Mouse (Mus musculus) forebrain, embryonic 14.5 days (tissue): ENCODE data around the gene Megf8. TPM values are rescaled to one million over a fixed set of nuclear protein-coding genes. Genes with fewer than 3 reads are reported as not detected.
A peak's percentile ranks its signal among the peaks of the same experiment; 100 is the strongest.

Experiments
- ATAC-seq: fragments of 200-750 bp; cut with Nextera tagmentation; 2 replicates; pipeline ENCODE4 v1.8.0; 2017; ENCODE audit warnings: mild to moderate bottlenecking, moderate library complexity
- DNase-seq: peaks from one replicate; pipeline ENCODE4 v3.0.0-alpha.2; 2015; ENCODE audit warnings: low spot score
- H3K27ac ChIP-seq: fragments of 300-500 bp; sonication (generic); 2 replicates; pipeline ENCODE4 v1.5.1; 2014; ENCODE audit warnings: low read depth, mild to moderate bottlenecking, control low read depth, low read length, moderate library complexity
- H3K27me3 ChIP-seq: fragments of 300-500 bp; sonication (generic); replicated peaks from 2 replicates; pipeline ENCODE4 v1.6.1; 2014; ENCODE audit warnings: low read length, control low read depth, mixed read lengths; ENCODE audit not compliant: control insufficient read depth, insufficient read depth
- H3K36me3 ChIP-seq: fragments of 300-500 bp; sonication (generic); 2 replicates; pipeline ENCODE4 v1.6.1; 2014; ENCODE audit warnings: low read length, control low read depth; ENCODE audit not compliant: control insufficient read depth, insufficient read depth
- H3K4me1 ChIP-seq: fragments of 300-500 bp; sonication (generic); 2 replicates; pipeline ENCODE4 v1.6.1; 2014; ENCODE audit warnings: antibody characterized with exemption, low read length, control low read depth; ENCODE audit not compliant: control insufficient read depth, insufficient read depth
- H3K4me2 ChIP-seq: fragments of 300-500 bp; sonication (generic); 2 replicates; pipeline ENCODE4 v1.6.1; 2014; ENCODE audit warnings: mild to moderate bottlenecking, control low read depth, low read length
- H3K4me3 ChIP-seq: fragments of 300-500 bp; sonication (generic); 2 replicates; pipeline ENCODE4 v1.5.1; 2014; ENCODE audit warnings: low read depth, low read length, control low read depth
- H3K9ac ChIP-seq: fragments of 300-500 bp; sonication (generic); 2 replicates; pipeline ENCODE4 v1.6.1; 2014; ENCODE audit warnings: mild to moderate bottlenecking, low read length, control low read depth, moderate library complexity
- H3K9me3 ChIP-seq: fragments of 300-500 bp; sonication (generic); replicated peaks from 2 replicates; pipeline ENCODE4 v1.6.1; 2016; ENCODE audit warnings: low read length, control low read depth, mixed read lengths; ENCODE audit not compliant: control insufficient read depth
- WGBS: fragments of 180-500 bp; shearing (Covaris S2); extraction: QIAGEN DNeasy Blood & Tissue Kit; methylation state at CpG from one replicate; pipeline ENCODE4 v1.1.7; 2014; 5-methylcytosine and 5-hydroxymethylcytosine counted together
- polyA plus RNA-seq: library from polyadenylated mRNA; unstranded; fragments of >200 nt; fragmentation: Nextera tagmentation; extraction: Ambion mirVana; gene quantifications from 2 replicates; pipeline ENCODE4 v1.2.1, GENCODE M21; 2014

Gene Megf8
- polyA plus RNA-seq, 1 experiment from 2014 or later, result 13.3 TPM

DNA sequence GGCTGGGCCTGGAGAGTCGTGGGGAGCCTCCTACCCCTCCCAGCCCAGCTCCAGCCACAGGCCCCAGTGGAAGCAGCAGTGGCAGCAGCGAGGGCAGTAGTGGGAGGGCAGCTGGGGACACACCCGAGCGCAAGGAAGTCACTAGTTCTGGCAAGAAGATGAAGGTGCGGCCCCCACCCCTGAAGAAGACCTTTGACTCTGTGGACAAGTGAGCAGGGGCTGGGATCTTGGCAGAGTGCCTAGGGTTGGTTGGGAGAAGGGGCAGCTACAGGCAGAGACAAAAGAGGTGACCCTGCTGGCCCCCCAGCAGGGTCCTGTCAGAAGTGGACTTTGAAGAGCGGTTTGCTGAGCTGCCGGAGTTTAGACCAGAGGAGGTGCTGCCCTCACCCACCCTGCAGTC, 24.9 kb upstream of the Megf8 start:
- peaks cover 91% of the 10 kb centered on the region for H3K36me3 ChIP-seq
- peaks cover 11% of the 10 kb centered on the region; the same call in 1 of the 2 replicates for H3K4me1 ChIP-seq
- H3K4me3 ChIP-seq, result no peak overlapping the region
- H3K9ac ChIP-seq, result no peak overlapping the region
- 67% methylated on average over 7 of the region's 7 CpGs for WGBS
- H3K27ac ChIP-seq, result no peak overlapping the region
- no peak overlapping the region for H3K4me2 ChIP-seq
- no peak for ATAC-seq
- H3K27me3 ChIP-seq, result no peaks in the 10 kb centered on the region
- DNase-seq, result no peak
- H3K9me3 ChIP-seq, result no peaks in the 10 kb centered on the region

DNA sequence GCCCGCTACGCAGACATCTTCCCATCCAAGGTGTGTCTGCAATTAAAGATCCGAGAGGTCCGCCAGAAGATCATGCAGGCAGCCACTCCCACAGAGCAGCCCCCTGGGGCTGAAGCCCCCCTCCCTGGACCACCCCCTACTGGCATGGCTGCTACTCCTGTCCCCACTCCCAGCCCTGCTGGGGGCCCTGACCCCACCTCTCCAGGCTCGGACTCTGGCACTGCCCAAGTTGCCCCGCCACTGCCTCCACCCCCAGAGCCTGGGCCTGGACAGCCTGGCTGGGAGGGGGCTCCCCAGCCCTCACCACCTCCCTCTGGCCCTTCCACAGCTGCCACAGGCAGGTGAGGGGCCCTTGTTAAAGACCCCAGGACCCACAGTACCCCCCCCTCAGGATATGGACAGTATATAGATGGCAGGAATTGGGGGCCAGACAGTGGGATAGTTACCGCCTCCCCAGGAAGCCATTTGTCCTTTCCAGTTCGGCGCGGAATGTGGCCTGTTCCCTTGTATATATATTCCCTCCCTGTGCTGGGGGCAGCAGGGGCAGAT, 23.7 kb upstream of the Megf8 start:
- peaks cover 79% of the 10 kb centered on the region for H3K36me3 ChIP-seq
- no peak overlapping the region for H3K9ac ChIP-seq
- no peak overlapping the region for H3K27ac ChIP-seq
- H3K4me3 ChIP-seq, result no peak overlapping the region
- DNase-seq (no peak), ATAC-seq (no peak)
- peaks cover 11% of the 10 kb centered on the region; the same call in 1 of the 2 replicates for H3K4me1 ChIP-seq
- no peaks in the 10 kb centered on the region for H3K27me3 ChIP-seq
- H3K4me2 ChIP-seq, result no peak overlapping the region
- WGBS, result 83% methylated on average over 10 of the region's 10 CpGs
- H3K9me3 ChIP-seq, result no peaks in the 10 kb centered on the region

DNA sequence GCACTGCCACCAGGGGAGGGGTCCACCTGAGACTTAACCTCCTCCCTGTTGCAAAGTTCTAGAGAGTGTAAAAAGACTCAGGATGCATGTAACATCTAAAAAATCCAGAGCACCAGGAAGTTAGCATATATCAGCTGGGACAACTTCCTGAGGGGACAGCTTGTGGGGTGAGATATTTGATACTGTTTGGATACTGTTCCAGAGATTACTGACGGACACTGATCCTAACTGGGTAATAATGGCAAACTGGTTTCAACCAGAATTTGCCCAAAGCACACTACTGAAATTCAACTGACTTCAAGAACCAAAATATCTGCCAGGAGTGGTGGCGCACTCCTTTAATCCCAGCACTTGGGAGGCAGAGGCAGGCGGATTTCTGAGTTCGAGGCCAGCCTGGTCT, 22.5 kb upstream of the Megf8 start:
- ATAC-seq (no peak), DNase-seq (no peak)
- H3K4me2 ChIP-seq, result no peak overlapping the region
- no peak overlapping the region for H3K27ac ChIP-seq
- peaks cover 67% of the 10 kb centered on the region for H3K36me3 ChIP-seq
- H3K27me3 ChIP-seq, result no peaks in the 10 kb centered on the region
- H3K9me3 ChIP-seq, result no peaks in the 10 kb centered on the region
- peaks cover 11% of the 10 kb centered on the region; the same call in 1 of the 2 replicates for H3K4me1 ChIP-seq
- no peak overlapping the region for H3K4me3 ChIP-seq
- WGBS, result 91% methylated on average over 4 of the region's 4 CpGs
- no peak overlapping the region for H3K9ac ChIP-seq

DNA sequence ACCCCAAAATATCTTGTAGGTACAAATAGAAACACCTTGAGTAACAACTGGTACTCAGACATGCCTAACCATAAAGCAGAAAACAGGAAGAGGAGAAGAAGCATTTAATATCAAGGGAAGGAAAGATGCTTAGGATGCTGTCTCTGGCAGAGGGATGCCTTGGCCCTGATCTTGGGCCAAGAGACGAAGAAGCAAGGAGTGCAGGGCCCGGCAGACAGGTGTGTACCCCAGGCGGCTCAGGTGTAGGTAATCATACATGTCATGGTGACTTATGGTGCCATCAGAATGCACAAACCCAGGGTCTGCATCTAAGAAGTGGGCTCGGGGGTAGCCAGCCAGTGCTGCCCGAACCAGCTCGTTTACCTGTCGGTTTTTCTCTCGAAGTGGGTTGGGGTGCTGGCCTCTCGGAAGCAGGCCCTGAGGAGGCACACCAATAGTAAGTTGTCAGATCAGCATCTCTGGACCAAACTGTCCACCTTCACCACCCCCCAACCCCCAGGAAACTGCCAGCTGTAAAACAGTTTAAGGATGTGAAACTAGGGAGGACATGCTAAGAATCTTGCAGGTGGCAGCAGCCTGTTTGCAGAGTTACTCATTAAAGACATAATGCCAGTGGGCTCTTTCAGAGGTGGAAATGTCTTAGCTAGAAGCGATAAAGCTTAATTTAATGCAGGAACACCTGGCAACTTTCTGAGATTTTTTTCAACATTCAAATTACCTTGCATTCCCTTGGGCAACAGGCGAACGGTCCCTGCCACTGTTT, 21.8 kb upstream of the Megf8 start:
- Histone ChIP-seq H3K27ac (no peak overlapping the region), H3K36me3 (peaks cover 61% of the 10 kb centered on the region), H3K9me3 (no peaks in the 10 kb centered on the region), H3K27me3 (no peaks in the 10 kb centered on the region), H3K4me3 (no peak overlapping the region), H3K4me2 (no peak overlapping the region), H3K4me1 (peaks cover 11% of the 10 kb centered on the region; the same call in 1 of the 2 replicates), H3K9ac (no peak overlapping the region)
- no peak for ATAC-seq
- DNase-seq, result no peak
- 86% methylated on average over 12 of the region's 12 CpGs for WGBS

DNA sequence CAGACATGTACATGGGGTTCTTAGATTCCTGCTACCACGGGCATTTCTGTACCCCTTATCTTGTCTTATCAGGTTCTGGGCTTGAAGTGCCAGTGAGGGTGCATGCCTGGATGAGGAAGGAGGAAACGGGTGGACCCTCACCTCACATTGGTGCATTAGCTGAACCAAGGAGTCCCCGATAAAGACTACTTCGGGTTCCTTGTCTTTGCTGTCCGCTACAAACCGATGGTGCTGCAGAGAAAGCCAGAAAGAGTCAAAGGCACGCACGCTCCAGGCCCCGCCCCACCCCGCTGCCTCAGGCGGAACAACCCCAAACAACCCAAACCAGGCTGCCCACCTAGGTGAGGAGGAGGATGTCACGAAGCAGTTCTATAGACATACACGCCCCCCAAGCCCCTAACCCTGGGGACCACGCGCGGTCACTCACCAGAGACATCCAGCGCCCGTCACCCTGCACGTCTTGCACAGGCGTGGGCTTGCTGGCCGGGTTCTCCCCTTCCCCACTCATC, 20.0 kb upstream of the Megf8 start:
- Histone ChIP-seq H3K27ac (peak overlapping the region; percentile 96), H3K4me3 (peak overlapping the region; percentile 86), H3K9me3 (no peaks in the 10 kb centered on the region), H3K9ac (peak overlapping the region; percentile 92), H3K4me1 (peaks cover 11% of the 10 kb centered on the region; the same call in 1 of the 2 replicates), H3K27me3 (no peaks in the 10 kb centered on the region), H3K4me2 (peak overlapping the region; percentile 78), H3K36me3 (peaks cover 42% of the 10 kb centered on the region)
- ATAC-seq (peak; percentile 32; the same call in 1 of the 2 replicates), DNase-seq (no peak)
- WGBS, result under 1% methylated on average over 21 of the region's 21 CpGs

DNA sequence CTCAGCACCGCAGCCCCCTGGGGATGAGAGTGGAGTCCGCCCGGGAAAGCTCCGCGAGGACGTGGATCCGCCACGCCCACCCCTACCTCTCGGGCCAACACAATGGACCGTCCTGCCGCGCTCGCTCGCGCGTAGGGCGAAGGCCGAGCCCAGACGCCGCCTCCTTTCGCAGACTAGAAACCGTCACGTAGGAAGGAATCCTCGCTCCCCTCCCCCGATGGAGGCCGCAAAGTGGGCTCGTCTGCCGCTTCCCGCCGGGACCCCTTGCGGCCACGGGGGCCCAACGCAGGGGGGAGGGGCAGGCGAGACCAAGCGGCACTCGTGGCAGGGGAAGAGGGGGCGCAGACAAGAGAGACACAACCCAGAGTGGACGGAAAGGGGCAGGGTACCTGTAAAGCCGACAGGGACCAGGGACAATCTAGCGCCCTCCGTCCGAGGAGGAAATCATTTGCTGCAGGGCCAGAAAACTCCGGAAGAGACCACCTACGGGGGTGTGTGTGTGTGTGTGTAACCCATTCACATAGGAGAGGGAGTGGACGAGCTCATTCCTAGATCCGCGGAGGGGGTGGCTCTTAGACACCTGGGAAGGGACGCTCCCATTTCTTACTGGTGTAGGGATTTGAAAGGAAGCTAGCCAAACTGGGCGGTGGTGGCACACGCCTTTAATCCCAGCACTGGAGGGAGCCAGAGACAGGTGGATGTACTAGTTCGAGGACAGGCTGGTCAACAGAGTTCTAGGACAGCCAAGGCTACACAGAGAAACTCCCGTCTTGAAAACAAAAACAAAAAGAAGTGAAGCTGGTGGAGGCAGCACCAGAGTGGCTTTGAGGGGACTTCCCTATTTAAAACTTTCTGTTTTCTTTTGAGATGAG, 19.3 kb upstream of the Megf8 start, which contains the start of gene Pafah1b3:
Gene Pafah1b3 (minus strand): TSS at position 533 of the 872 bp plus-strand sequence.
- peak within 1 kb of the TSS; percentile 78 for H3K4me2 ChIP-seq
- no peaks in the 10 kb centered on the region for H3K9me3 ChIP-seq
- peaks cover 11% of the 10 kb centered on the region; the same call in 1 of the 2 replicates for H3K4me1 ChIP-seq
- ATAC-seq, result peak; percentile 94
- DNase-seq, result peak; percentile 98
- WGBS, result under 1% methylated on average over 52 of the region's 52 CpGs
- H3K9ac ChIP-seq, result peak within 1 kb of the TSS; percentile 92
- peaks cover 35% of the 10 kb centered on the region for H3K36me3 ChIP-seq
- peak within 1 kb of the TSS; percentile 96 for H3K27ac ChIP-seq
- H3K4me3 ChIP-seq, result peak within 1 kb of the TSS; percentile 86
- no peaks in the 10 kb centered on the region for H3K27me3 ChIP-seq

DNA sequence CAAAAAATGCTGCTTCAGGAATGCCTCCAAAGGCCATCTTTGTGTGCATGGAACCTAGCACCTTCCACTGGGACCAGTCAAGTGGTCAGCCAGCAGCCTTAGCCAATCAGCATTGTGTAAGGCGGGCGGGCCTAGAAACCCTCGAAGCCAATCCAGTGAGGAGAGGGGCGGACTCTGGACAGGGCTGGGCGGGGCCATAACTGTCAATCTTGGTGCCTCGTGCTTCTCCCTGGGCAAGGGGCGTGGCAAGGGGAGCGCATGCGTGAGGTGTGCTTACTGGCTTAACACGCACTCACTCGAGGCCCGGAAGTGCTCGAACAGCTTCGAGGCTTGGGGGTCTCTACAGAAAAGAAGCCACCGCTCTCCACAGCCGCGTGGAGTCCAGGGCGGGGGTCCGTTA, 15.9 kb upstream of the Megf8 start, which contains the start of gene Prr19:
Gene Prr19 (plus strand): TSS at position 349 of the 400 bp plus-strand sequence.
- Histone ChIP-seq H3K9ac (no peak within 1 kb of the TSS), H3K9me3 (no peaks in the 10 kb centered on the region), H3K4me3 (no peak within 1 kb of the TSS), H3K36me3 (peaks cover 2% of the 10 kb centered on the region; the same call in 1 of the 2 replicates), H3K27ac (no peak within 1 kb of the TSS), H3K4me2 (no peak within 1 kb of the TSS), H3K27me3 (no peaks in the 10 kb centered on the region), H3K4me1 (peaks cover 12% of the 10 kb centered on the region; the same call in 1 of the 2 replicates)
- 70% methylated on average over 19 of the region's 19 CpGs for WGBS
- DNase-seq, result peak; percentile 64
- ATAC-seq, result no peak

DNA sequence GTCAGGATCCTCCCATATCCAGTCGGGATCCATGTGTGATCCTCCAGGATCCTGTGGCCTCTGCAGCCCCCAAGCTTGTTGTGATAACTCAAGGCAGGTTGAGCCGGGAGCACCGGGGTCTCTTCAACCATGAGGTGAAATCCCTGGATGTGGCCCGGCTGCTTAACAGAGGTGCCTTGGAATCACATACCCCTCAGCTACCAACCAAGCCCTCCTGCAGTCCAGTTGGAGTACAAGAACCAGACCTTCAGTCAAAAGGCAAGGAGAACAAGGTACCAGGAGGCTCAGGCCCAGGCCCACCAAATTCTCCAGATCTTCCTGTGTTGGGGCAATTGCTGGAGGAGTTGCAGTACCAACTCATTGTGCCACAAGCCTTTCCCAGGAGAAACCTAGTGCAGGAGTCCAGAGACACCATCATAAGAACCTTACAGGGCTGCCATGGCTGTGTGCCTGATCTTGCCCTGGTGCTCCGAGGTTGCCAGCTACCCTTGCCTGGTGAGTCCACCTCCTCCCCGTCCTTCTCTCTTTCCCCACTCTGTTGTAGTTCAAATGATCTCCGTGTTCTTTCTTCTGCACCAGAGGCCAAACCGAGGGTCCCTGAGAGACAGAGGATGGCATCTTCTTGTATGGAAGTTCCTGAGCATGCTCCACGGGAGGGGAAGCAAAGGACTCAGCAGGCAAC, 13.8 kb upstream of the Megf8 start:
- H3K4me3 ChIP-seq, result no peak overlapping the region
- 75% methylated on average over 9 of the region's 9 CpGs for WGBS
- 0 out of 2 replicates have a peak, but pooled peaks cover 4% of the 10 kb centered on the region for H3K4me1 ChIP-seq
- H3K9ac ChIP-seq, result no peak overlapping the region
- ATAC-seq (no peak), DNase-seq (no peak)
- no peak overlapping the region for H3K27ac ChIP-seq
- no peaks in the 10 kb centered on the region for H3K27me3 ChIP-seq
- no peaks in the 10 kb centered on the region for H3K36me3 ChIP-seq
- H3K4me2 ChIP-seq, result no peak overlapping the region
- no peaks in the 10 kb centered on the region for H3K9me3 ChIP-seq
